Mouse (Mus musculus): ENCODE measurements at regions not wholly inside any gene's neighbourhood (a gene's known extent, or its start where the extent isn't known, plus 50 kb on each side); places are given as distances from the start of the nearest gene placed in this dataset.

- Histone ChIP-seq H3K9me3 (no peaks in the 10 kb centered on the region), H3K27me3 (ENCODE audit: poor library complexity, severe bottlenecking) (no peaks in the 10 kb centered on the region), H3K4me1 (peaks cover 5% of the 10 kb centered on the region; the same call in 1 of the 2 replicates), H3K27ac (no peak overlapping the region), H3K4me3 (no peak overlapping the region), H3K36me3 (replicated peaks) (no peaks in the 10 kb centered on the region)
- no peak for DNase-seq (ENCODE audit: extremely low spot score, low spot score)
- WGBS = 82% methylated on average over 15 of the region's 15 CpGs
Measured at GRCm38 (mm10) chr1:177545031-177545735, 103.0 kb downstream of the Zbtb18 start.

DNA sequence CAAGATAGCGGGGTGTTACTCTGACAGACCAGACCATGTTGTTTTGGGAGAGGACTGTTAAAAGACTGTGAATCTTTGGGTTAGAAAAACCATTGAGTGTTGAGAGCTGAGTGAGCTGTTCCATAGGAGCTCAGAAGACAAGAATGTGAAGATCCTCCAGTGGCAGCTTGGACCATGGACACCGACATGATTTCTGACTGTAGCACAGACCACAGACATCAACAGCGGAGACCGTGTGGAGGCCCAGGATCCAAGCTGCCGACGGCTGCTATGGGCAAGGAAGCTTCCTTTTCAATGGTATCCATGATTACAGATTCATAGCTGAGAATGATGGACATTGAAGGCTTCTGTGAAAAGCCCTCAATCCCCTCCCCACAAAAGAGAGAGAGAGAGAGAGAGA, 105.6 kb downstream of the Zbtb18 start:
- H3K9me3 ChIP-seq = no peaks in the 10 kb centered on the region
- no peaks in the 10 kb centered on the region for H3K27me3 ChIP-seq (ENCODE audit: poor library complexity, severe bottlenecking)
- WGBS = 93% methylated on average over 6 of the region's 6 CpGs
- H3K4me1 ChIP-seq = peaks cover 5% of the 10 kb centered on the region; the same call in 1 of the 2 replicates
- H3K27ac ChIP-seq = no peak overlapping the region
- H3K36me3 ChIP-seq (replicated peaks) = no peaks in the 10 kb centered on the region
- H3K4me3 ChIP-seq = no peak overlapping the region
- no peak for DNase-seq (ENCODE audit: extremely low spot score, low spot score)

DNA sequence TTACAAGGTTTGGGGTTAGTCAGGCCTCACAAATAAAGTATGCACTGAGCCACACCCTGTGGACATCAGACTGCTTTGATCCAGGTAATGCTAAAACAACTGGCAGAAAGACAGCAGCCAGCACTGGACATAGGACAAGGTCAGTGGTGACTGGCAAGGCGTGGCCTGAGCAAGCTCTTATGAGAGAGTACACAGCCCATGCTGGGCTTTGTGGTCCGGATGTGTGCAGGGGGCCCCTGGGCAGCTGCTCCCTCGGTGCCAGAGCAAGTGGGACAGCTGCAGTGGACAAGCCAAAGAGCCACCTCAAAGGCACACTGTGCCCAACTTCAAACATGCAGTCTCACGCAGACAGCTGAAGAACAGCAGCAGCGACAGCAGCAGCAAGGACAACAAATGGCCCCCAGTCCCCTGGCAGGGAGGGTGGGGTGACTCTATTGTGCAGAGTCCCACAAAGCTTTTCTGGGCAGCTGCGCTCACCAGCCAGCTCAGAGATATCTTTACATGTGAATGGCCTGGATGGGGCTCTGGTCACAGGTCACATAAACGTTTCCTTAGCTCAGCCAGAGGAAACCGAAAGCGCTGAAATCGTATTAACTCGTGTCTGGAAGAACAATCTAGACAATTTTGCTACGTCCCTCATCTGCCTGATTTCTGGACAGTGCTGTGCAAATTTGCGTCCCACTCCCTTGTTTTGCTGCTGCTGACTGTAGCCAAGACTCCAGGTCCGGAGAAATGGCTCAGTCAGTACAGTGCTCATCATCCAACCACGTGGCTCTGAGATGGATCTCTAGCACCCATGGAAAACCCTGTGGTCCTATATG, 113.5 kb downstream of the Zbtb18 start:
- Histone ChIP-seq H3K27ac (peak overlapping the region; percentile 79), H3K4me3 (peak overlapping the region; percentile 26; the same call in 1 of the 2 replicates), H3K27me3 (ENCODE audit: poor library complexity, severe bottlenecking) (peaks cover 13% of the 10 kb centered on the region; the same call in 1 of the 2 replicates), H3K36me3 (replicated peaks) (no peaks in the 10 kb centered on the region), H3K4me1 (peaks cover 22% of the 10 kb centered on the region), H3K9me3 (no peaks in the 10 kb centered on the region)
- peak; percentile 35 for DNase-seq (ENCODE audit: extremely low spot score, low spot score)
- WGBS = 35% methylated on average over 15 of the region's 15 CpGs

DNA sequence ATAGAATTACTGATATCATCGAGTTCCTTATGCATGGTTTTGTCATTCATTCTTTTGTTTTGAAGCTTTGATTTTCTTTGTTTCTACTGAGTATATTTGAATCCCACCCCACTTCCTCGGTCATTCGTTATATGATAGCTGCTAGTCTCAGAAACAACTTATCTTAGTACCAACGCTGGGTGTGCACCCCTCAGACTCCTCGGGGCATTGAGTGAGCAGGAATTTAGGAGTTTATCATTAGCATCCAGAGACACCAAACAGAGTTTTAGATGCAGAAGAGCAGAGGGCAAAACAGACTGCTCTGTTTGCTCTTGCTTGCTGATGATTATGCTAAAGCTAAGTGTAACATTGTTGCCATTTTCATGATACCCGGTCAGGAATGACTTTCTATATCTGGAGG, 115.3 kb downstream of the Zbtb18 start:
- H3K36me3 ChIP-seq (replicated peaks) = no peaks in the 10 kb centered on the region
- H3K4me3 ChIP-seq = no peak overlapping the region
- WGBS = 88% methylated on average over 6 of the region's 6 CpGs
- DNase-seq (ENCODE audit: extremely low spot score, low spot score) = no peak
- H3K27me3 ChIP-seq (ENCODE audit: poor library complexity, severe bottlenecking) = peaks cover 13% of the 10 kb centered on the region; the same call in 1 of the 2 replicates
- no peaks in the 10 kb centered on the region for H3K9me3 ChIP-seq
- H3K4me1 ChIP-seq = peaks cover 36% of the 10 kb centered on the region
- no peak overlapping the region for H3K27ac ChIP-seq

- WGBS = 82% methylated on average over 4 of the region's 4 CpGs
- no peaks in the 10 kb centered on the region for H3K9me3 ChIP-seq
- peaks cover 38% of the 10 kb centered on the region for H3K4me1 ChIP-seq
- H3K4me3 ChIP-seq = no peak overlapping the region
- DNase-seq (ENCODE audit: extremely low spot score, low spot score) = no peak
- no peaks in the 10 kb centered on the region for H3K36me3 ChIP-seq (replicated peaks)
- peaks cover 13% of the 10 kb centered on the region; the same call in 1 of the 2 replicates for H3K27me3 ChIP-seq (ENCODE audit: poor library complexity, severe bottlenecking)
- H3K27ac ChIP-seq = no peak overlapping the region
Measured at GRCm38 (mm10) chr1:177557856-177558255, 115.7 kb downstream of the Zbtb18 start.

- peaks cover 23% of the 10 kb centered on the region for H3K27me3 ChIP-seq (ENCODE audit: poor library complexity, severe bottlenecking)
- peaks cover 16% of the 10 kb centered on the region for H3K4me1 ChIP-seq
- H3K27ac ChIP-seq = 0 out of 2 replicates have a peak overlapping the region, but pooled peaks have one; percentile 25
- no peak overlapping the region for H3K4me3 ChIP-seq
- H3K36me3 ChIP-seq (replicated peaks) = no peaks in the 10 kb centered on the region
- H3K9me3 ChIP-seq = no peaks in the 10 kb centered on the region
- DNase-seq (ENCODE audit: extremely low spot score, low spot score) = peak; percentile 26
- WGBS = 57% methylated on average over 17 of the region's 17 CpGs
Measured at GRCm38 (mm10) chr1:177561716-177562588, 119.8 kb downstream of the Zbtb18 start.

DNA sequence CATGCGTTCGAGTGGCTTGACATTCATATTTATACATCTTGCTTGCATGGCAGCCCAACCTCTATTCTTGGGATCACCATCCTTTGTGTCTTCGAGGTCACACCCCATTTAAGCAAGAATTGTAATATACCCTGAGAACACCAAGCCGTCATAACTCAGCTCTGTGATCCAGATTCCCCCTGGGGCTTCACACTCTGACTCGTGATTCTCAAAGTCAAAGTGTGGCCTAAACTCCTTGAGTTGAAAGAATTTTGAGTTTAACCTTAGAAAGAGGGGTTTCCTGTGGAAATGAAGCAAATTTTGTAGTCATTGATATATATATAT, 120.4 kb downstream of the Zbtb18 start:
- DNase-seq (ENCODE audit: extremely low spot score, low spot score) = no peak
- no peak overlapping the region for H3K4me3 ChIP-seq
- WGBS = 57% methylated on average over 5 of the region's 5 CpGs

DNA sequence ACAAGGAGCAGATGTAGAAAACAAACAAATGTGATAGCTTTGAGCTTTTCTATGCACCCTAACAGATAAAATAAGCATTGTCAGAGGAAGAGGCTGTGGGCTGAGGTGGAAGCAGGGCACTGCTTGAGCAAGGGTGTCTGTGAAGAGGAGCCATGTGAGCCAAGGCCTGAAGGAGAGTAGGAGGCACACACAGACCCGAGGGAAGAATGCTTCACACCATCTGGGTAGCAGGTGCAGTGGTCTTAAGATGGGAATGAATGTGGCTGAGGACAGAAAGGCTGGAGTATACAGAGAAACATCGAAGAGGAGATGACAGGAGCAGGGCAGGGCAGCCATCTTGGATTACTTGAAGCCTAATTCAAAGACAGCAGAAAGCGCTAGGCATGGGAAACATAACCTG, 123.5 kb downstream of the Zbtb18 start:
- WGBS = 91% methylated on average over 3 of the region's 3 CpGs

More for the DNA sequence above, 120.4 kb downstream of the Zbtb18 start:
- Histone ChIP-seq H3K27ac (0 out of 2 replicates have a peak overlapping the region, but pooled peaks have one; percentile 25), H3K27me3 (ENCODE audit: poor library complexity, severe bottlenecking) (peaks cover 21% of the 10 kb centered on the region), H3K9me3 (no peaks in the 10 kb centered on the region), H3K4me1 (peaks cover 16% of the 10 kb centered on the region), H3K36me3 (replicated peaks) (no peaks in the 10 kb centered on the region)

DNA sequence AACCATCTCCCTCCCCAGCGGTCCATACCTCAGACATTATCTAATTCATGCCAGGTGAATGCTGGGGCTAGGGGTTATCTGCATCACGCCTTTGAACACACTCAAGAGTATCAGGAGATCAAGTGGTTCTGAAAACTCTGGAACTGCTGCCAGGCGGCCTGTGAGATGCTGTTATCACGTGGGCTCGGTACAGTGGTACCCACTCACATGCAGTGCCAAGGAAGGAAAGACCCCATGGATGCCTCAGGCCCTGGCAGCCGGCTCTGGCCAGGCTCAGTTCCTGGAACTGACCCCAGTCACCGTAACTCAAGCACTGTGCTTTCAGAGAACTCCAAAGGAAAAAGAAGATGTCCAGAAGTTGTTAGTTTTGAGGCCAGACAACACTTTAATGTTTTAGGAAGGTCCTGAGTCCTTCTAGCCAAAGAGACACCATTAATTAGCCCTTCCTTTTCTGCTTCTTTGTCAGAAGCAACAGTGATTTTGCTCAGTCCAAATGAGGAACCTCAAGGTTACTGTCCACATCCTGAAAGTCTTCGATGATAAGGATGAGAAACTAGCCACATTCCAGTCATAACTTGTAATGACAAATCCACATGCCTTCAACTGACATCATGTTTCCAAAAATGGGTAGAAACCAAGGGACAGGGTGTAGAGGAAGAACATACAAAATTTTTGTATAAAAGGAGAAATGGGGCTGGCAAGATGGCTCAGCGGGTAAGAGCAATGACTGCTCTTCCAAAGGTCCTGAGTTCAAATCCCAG, 126.1 kb downstream of the Zbtb18 start:
- no peak overlapping the region for H3K27ac ChIP-seq
- no peaks in the 10 kb centered on the region for H3K9me3 ChIP-seq
- H3K36me3 ChIP-seq (replicated peaks) = no peaks in the 10 kb centered on the region
- DNase-seq (ENCODE audit: extremely low spot score, low spot score) = no peak
- no peak overlapping the region for H3K4me3 ChIP-seq
- peaks cover 13% of the 10 kb centered on the region; the same call in 1 of the 2 replicates for H3K27me3 ChIP-seq (ENCODE audit: poor library complexity, severe bottlenecking)
- H3K4me1 ChIP-seq = no peaks in the 10 kb centered on the region
- 86% methylated on average over 9 of the region's 9 CpGs for WGBS

More for the DNA sequence above, 123.5 kb downstream of the Zbtb18 start:
- Histone ChIP-seq H3K36me3 (replicated peaks) (no peaks in the 10 kb centered on the region), H3K27ac (no peak overlapping the region), H3K4me3 (no peak overlapping the region), H3K27me3 (ENCODE audit: poor library complexity, severe bottlenecking) (peaks cover 13% of the 10 kb centered on the region; the same call in 1 of the 2 replicates), H3K4me1 (peaks cover 16% of the 10 kb centered on the region), H3K9me3 (no peaks in the 10 kb centered on the region)
- DNase-seq (ENCODE audit: extremely low spot score, low spot score) = no peak

GRCm38 (mm10) chr1:177569572-177569971, 127.4 kb downstream of the Zbtb18 start:
- no peaks in the 10 kb centered on the region for H3K4me1 ChIP-seq
- 89% methylated on average over 6 of the region's 6 CpGs for WGBS

DNA sequence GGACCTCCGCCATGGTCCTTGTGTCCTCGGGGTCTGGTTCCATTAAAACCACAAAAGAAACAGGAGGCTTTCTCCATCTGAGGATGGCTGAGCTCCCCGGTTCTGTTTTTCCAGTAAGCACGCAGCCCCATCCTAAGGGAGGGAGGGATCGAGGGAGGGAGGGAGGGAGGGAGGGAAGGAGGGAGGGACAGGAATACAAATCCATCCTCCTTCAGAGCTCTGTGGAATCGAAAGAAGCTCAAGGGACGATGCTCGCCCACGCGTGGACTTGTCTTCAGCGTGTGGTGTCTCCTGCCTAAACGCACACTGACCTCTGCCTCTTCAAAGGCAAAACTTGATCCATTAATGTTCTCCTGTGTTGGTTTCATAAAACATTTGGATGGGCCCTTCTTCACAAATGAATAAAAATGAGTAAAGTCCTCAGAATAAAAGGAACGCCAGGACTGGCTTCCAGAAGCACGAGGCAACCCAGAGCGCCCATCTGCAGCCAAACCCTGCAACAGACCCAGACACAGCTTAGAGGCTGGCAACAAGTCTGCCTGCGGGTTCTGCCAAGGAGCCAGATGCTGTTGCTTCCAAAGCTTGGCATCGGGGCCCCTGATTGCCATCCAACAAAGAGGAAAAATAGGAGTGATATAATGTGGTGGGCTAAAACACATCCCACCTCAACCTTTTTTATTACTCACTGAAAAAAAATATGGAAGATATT, 131.0 kb downstream of the Zbtb18 start:
- H3K4me3 ChIP-seq = no peak overlapping the region
- no peaks in the 10 kb centered on the region for H3K27me3 ChIP-seq (ENCODE audit: poor library complexity, severe bottlenecking)
- no peaks in the 10 kb centered on the region for H3K9me3 ChIP-seq
- WGBS = 89% methylated on average over 17 of the region's 17 CpGs
- no peaks in the 10 kb centered on the region for H3K36me3 ChIP-seq (replicated peaks)
- H3K27ac ChIP-seq = no peak overlapping the region
- H3K4me1 ChIP-seq = no peaks in the 10 kb centered on the region
- no peak for DNase-seq (ENCODE audit: extremely low spot score, low spot score)

More at GRCm38 (mm10) chr1:177569572-177569971, 127.4 kb downstream of the Zbtb18 start:
- no peak overlapping the region for H3K27ac ChIP-seq
- no peaks in the 10 kb centered on the region for H3K9me3 ChIP-seq
- H3K36me3 ChIP-seq (replicated peaks) = no peaks in the 10 kb centered on the region
- no peak overlapping the region for H3K4me3 ChIP-seq
- DNase-seq (ENCODE audit: extremely low spot score, low spot score) = no peak
- 0 out of 2 replicates have a peak, but pooled peaks cover 4% of the 10 kb centered on the region for H3K27me3 ChIP-seq (ENCODE audit: poor library complexity, severe bottlenecking)

All from forebrain, embryonic 10.5 days (tissue).